Mouse (Mus musculus): ENCODE measurements around the gene Dnm1.

DNA sequence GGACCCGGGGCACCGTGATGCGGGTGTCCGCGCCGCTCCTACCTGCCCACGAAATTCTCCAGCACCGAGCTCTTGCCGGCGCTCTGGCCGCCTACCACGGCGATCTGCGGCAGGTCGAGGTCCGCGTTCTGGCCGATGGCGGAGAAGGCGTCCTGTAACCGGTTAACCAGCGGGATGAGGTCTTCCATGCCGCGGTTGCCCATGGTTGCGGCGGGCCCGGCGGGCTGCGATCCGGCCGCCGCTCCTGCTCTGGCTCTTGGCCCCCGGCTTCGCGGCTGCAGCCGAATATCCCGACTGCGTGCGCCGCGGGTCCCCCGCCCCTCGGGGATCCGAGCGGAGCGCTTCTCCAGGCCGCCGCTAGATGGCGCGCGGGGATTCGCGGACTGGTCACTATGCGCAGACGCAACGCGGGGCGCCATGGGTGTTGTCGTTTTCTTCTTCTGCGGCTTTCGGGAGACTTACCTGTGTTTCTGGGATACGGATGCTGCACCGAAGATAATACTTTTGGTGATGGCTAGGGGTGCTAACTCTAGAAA is at the start of gene Dnm1:
- peak; percentile 66 for TF ChIP-seq POLR2A (IDR thresholded peaks at IDR 0.05; ENCODE audit: insufficient read depth, low read depth, low read length)
- peak; percentile 95 for TF ChIP-seq CTCF (IDR thresholded peaks at IDR 0.05; ENCODE audit: insufficient read depth, low read depth, low read length)
